Mouse (Mus musculus) layer of hippocampus, adult 2 months (tissue): ENCODE measurements around the gene Ogfod3. TPM values are rescaled to one million over a fixed set of nuclear protein-coding genes. Genes with fewer than 3 reads are reported as not detected.

Experiments used
- DNase-seq, 2 experiments: peaks; one replicate each; pipeline ENCODE4 v3.0.0; 2022; ENCODE audit warnings: low spot score in 2 of 2
- H3K27ac ChIP-seq: fragments of 200-600 bp; 2 replicates; pipeline ENCODE4 v1.8.1; 2022
- H3K4me3 ChIP-seq: fragments of 200-600 bp; 2 replicates; pipeline ENCODE4 v1.8.1; 2022; ENCODE audit warnings: mild to moderate bottlenecking
- CTCF ChIP-seq: fragments of 200-600 bp; conservative IDR thresholded peaks from 2 replicates; pipeline ENCODE4 v1.8.1; 2022; ENCODE audit warnings: antibody characterized with exemption, mild to moderate bottlenecking, moderate library complexity
- total RNA-seq, 2 experiments: library from RNA; stranded (reverse); gene quantifications; 2 replicates each; pipeline ENCODE4 v1.2.3; 2021

Ogfod3 gene
- total RNA-seq, 2 experiments from 2014 or later: 6.7 to 7.7 TPM

DNA sequence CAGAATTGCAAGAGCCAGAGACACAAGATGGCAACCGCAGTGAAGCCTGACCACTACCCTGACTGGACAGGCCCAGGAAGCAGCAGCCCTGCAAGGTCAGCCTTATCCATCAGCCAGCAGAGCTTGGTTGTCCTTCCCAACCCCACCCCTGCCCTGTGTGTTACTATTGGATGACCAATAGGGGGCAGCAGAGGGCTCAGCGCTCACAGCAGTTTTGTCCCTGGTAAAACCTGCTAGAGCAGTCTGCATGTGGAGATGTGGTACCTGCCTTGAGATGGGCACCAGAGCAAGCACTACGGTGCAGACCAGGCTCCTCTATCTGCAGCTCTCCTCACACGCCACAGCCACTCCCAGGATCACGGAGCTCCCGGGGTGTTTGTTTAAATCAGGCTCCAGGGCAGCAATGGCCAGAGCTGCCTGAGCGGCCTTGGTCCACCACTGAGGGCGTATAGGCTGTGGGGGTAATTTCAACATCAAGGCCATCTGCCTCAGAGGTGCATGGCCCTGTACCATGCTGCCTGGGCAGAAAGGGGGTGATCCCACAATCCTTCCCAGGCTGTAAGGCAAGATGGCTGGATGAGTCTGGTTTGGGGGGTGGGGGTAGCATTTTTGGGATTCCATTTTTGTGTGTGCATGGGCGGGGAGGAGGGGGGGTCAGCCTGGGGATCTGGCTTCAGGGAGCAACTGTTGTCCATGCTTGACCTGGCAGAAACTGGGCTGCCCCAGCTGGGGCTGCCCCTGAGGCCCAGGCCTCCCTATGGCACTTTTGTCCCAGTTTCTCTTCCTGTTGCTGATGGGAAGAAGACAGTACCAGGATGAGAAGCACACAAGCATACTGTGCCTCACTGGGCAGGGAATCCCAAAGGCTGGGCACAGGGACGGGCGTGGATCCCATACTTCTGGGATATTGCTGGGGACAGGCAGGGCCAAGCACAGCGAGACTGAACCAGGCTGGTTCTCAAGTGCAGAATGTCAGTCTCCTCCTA lies 27.9 kb downstream of the Ogfod3 start:
- Histone ChIP-seq H3K27ac (no peak overlapping the region), H3K4me3 (no peak overlapping the region)
- TF ChIP-seq CTCF: peak; percentile 89
- peak; percentile 36 to 66 for DNase-seq

DNA sequence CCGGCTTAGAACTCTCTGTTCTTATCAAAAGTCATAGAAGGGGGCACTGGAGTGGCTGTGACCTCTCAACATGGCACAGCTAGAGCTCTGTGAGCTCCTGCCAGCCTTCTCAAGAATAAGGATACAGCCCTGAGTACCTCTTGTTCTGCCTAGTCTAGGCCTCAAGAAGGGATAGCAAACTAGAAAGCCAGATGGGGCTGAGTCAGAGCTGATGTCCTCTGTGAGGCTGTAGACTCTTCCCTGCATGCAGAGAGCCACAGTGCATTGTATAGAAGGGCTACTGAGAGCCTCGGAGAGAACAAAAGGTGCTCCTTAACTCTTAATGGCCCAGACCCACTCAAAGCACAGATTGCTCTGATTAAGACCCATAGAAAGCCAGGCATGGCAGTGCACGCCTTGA lies 30.3 kb downstream of the Ogfod3 start:
- Histone ChIP-seq H3K4me3 (no peak overlapping the region), H3K27ac (no peak overlapping the region)
- no peak for DNase-seq
- TF ChIP-seq CTCF: no peak

DNA sequence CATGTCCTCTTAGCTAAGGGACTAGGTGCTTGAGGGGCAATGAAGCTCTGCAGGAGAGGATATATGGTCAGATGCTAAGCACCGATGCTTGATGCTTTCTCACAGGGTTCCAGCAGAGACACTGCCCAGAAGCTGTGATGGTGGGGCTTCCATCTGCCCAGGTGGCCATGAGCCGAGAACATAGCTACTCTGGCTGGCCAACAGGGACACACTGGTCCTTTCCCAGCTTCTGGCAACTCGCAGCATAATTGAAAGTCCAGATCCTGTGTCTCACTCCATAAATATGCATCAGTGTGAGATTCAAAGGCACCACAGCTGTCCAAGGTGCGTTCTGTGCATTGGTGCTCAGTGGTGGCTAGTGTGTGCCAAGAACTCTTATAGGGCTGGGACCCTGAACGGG lies 31.3 kb downstream of the Ogfod3 start:
- no peak for DNase-seq
- Histone ChIP-seq H3K27ac (no peak overlapping the region), H3K4me3 (no peak overlapping the region)
- TF ChIP-seq CTCF: no peak

DNA sequence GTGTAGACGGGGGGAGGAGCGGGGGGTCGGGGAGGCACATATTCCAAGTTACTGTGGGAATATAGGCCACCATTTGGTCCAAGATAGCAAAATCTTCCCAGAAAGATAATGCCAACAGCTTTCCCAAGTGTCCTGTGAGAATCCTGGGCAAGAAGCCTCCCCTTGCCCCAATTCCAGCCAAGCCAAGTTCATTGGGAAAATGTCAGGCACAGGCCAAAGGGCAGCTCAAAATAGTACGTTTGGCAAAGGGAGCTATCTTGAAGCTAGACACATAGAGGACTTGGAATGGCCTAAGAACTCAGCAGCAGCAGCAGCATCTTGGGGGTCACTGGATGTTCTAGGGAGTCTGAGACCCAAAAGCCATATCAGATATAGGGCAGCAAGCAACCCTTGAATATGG lies 40.8 kb downstream of the Ogfod3 start:
- DNase-seq: no peak

DNA sequence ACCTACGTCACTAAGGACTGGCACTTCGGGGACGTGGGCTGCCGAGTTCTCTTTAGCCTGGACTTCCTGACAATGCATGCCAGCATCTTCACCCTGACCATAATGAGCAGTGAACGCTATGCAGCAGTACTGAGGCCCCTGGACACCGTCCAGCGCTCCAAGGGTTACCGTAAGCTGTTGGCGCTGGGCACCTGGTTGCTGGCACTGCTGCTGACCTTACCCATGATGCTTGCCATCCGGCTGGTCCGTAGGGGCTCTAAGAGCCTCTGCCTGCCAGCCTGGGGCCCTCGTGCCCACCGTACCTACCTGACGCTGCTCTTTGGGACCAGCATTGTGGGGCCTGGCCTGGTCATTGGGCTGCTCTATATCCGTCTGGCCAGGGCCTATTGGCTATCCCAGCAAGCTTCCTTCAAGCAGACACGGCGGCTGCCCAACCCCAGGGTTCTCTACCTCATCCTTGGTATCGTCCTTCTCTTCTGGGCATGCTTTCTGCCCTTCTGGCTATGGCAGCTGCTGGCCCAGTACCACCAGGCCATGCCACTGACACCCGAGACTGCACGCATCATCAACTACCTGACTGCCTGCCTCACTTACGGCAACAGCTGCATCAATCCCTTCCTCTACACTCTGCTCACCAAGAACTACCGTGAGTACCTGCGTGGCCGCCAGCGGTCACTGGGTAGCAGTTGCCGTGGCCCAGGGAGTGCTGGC lies 43.7 kb downstream of the Ogfod3 start:
- H3K4me3 ChIP-seq: no peak overlapping the region
- no peak for TF ChIP-seq CTCF
- H3K27ac ChIP-seq: no peak overlapping the region
- DNase-seq: no peak

More for the DNA sequence above, 40.8 kb downstream of the Ogfod3 start:
- no peak for TF ChIP-seq CTCF
- Histone ChIP-seq H3K27ac (no peak overlapping the region), H3K4me3 (no peak overlapping the region)

DNA sequence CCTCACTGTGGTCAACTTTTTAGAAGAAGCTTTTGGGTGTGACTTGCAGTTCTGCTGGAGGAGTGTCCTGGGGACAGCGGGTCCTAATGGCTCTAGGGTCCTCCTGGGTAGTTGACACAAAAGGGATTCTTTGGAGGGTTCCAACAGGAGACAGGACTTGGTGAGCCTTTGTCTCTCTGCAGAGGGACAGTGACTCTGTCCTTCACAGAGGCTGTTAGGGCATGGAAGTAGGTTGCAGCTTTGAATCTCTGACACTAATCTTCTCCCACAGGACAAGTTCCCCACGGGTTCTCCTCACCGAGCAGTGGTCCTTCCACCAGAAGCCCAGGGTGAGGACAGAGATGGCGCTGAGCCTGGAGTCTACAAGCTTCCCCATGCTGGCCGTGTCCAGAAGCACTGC lies 44.5 kb downstream of the Ogfod3 start, which contains the start of gene Uts2r:
TSS of gene Uts2r (plus strand) at position 301 of the 400 bp plus-strand sequence.
- H3K4me3 ChIP-seq: no peak within 1 kb of the TSS
- no peak for TF ChIP-seq CTCF
- no peak for DNase-seq
- H3K27ac ChIP-seq: no peak within 1 kb of the TSS

DNA sequence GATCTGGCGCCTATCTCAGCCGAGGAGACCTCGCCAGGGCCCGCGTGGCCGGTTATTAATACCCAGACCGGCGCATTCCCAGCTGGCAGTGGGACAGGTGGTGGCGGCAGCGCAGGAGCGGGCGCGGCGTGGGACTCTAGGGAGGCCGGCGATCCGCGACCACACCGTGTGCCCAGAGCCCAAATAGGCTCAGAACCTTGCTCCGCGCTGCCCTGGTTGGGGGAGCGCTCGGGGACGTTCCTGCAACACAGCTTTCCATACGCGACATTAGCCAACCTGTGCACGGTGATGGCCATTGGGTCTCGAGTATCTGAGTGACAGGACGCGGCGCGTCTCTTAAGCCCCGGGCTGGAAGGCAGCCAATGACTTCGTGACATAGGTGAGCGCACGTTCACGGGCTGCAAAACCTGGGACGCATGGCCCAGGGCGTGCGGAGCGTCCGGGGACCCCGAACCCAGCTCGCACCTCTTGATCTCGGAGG lies 48.1 kb downstream of the Ogfod3 start:
- TF ChIP-seq CTCF: no peak
- Histone ChIP-seq H3K27ac (no peak overlapping the region), H3K4me3 (peak overlapping the region; percentile 35)
- peak in 1 of 2 experiments; percentile 14 for DNase-seq

DNA sequence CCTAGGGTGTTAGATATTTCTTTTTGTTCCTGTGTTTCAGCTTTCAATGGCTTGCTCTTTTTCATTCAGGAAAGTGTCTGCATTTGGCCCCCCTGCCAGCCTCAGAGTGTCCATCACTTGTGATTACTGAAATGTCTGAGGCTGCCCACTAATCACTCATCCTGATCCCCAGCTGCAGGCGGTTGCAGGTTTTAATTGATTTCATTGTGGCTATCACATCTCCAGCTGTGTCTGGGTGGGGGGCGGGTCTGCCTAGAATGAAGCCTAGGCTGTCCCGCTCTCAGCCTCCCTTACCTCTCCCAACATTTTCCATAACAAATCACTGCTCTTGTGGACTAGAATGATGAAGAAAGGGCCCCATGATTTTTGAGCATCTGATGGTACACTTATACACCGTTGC lies 50.3 kb downstream of the Ogfod3 start:
- no peak for DNase-seq
- no peak overlapping the region for H3K4me3 ChIP-seq

DNA sequence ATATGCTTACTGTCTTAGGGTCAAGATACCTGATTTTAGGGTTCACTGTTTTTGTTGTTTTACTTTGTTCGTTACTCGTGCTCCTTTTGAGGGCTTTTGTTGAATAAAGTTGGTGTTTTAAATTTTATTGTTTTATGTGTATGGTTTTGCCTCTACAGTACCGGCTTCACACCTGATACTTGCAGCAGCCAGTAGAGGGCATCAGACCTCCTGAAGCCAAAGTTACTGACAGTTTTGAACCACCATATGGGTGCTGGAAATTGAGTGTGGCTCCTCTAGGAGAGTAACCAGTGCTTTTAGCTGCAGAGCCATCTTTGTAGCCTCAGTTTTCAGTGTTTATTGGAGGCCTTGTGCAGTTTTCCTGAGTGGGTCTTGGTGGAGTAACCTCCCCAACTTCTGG lies 56.3 kb downstream of the Ogfod3 start:
- TF ChIP-seq CTCF: peak; percentile 55
- H3K27ac ChIP-seq: no peak overlapping the region
- no peak for DNase-seq
- no peak overlapping the region for H3K4me3 ChIP-seq

More for the DNA sequence above, 50.3 kb downstream of the Ogfod3 start:
- no peak overlapping the region for H3K27ac ChIP-seq
- TF ChIP-seq CTCF: no peak

DNA sequence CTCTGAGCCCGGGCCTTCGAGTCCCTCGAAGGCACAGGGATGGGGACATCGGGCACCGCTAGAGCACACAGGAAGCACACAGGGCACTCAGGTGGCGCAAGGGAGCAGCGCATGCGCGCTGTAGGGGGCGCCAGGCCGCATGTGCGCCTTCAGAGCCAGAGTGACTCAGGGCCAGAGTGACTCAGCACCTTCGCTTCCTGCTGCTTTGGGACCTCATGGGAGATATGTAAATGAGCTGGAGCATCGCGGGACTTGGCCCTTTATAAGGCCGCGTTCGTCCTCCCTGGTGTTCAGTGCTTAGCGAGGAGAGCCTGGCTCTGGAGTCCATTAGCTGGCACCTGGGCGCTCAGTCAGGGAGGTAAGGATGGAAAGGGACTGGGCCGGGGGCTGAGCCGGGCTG lies 58.6 kb downstream of the Ogfod3 start, which contains the start of gene Tex19.1:
TSS of gene Tex19.1 (plus strand) at position 279 of the 400 bp plus-strand sequence.
- Histone ChIP-seq H3K27ac (no peak within 1 kb of the TSS), H3K4me3 (no peak within 1 kb of the TSS)
- DNase-seq: no peak
- TF ChIP-seq CTCF: no peak

DNA sequence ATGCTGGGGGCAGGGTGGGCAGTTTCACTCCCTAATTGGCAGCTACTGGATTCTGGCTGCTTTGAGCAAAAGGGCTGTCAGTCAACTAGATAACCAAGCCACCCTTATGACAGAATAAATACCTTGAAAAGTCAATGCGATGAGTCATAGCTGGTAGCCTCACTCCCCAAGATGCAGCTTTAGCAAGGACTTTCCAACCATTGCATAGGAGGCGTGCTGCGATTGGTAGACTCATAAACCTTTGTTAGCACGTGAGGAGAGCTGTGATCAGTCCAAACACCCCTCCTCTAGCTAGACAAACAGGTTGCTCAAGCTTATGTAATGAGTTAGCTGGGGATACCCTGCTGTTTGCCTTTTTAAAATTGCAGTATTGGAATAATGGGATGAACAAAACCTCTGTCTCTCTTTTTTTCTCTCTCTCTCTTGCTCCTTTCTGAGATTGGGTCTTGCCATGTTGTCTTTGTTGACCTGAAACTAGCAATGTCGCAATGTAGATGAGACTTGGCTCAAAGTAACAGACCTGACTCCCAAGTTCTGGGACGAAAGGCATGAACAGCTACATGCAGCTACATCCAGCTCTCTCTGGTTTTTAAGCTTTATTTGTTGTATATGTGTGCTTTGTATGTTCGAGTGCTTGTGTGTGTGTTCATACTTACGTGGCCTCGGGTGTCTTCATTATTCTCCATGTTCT lies 61.0 kb downstream of the Ogfod3 start:
- no peak for TF ChIP-seq CTCF
- Histone ChIP-seq H3K27ac (no peak overlapping the region), H3K4me3 (no peak overlapping the region)
- DNase-seq: no peak

DNA sequence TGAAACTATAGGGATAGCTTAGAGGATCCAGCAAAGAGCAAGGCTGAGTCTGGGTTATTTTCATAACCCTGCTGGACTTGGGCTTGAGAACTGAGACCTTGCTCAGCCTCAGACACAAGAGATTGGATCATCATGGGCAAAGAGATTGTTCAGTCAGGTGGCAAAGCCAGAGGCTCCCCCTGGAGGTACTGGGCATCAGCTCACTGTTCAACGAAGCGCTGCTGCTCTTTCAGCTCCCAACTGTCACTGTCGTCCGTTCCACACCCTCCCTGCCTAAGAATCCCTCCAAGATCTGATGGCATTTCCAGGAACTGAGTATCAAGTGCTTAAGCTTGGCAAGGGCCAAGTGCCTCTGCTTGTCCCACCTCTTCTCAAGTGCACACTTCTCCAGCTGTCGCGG lies 65.8 kb downstream of the Ogfod3 start:
- no peak overlapping the region for H3K4me3 ChIP-seq
- H3K27ac ChIP-seq: no peak overlapping the region
- no peak for DNase-seq
- peak; percentile 60 for TF ChIP-seq CTCF

DNA sequence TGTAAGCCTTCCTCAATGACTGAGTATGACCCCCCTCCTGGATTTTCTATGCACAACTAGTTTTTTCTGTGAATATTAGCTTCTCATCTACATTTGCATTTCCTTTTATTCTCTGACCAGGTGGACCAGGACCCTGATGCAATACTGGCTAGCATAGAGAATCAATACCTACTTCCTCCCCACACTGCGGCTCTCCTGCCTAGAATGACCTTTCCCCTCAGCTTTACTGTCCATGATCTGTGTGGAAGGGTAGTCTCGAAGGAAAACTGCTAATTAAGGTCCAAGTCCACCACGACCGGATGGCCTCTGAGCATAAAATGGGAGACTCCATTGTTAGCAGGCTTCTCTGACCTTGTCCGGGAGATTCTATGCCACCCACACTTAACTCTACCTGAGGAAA lies 66.8 kb downstream of the Ogfod3 start:
- no peak overlapping the region for H3K27ac ChIP-seq
- no peak for TF ChIP-seq CTCF
- no peak for DNase-seq
- H3K4me3 ChIP-seq: no peak overlapping the region
